Mouse (Mus musculus): Measurements from ENCODE around the gene Pex7. TPM values are rescaled to one million over a fixed set of nuclear protein-coding genes. Genes with fewer than 3 reads are reported as not detected.
A peak's percentile ranks its signal among the peaks of the same experiment; 100 is the strongest.

Pex7 gene
- polyA plus RNA-seq, 1 experiment from 2014 or later: 39.1 TPM

DNA sequence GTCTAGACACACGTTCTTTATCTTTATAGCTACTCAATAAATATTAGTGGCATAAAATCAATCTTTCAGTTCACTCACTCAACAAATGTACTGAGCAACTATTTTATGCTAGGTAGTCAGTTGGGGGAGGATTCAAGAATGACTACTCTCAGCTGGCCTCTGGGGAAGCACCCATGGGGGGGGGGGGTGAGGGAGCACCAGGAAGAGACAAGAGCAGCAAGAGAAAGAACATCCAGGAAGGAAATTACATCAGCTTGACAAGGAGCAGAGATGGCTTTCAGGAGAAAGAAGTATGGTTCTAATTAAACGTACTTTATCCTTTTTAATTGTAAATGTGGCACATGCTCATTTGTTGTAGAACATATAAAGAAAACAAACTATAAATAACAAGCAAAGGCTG, 53.9 kb downstream of the Pex7 start:
- no peaks in the 10 kb centered on the region for H3K36me3 ChIP-seq (ENCODE audit: insufficient read depth, low read length)
- H3K4me2 ChIP-seq (replicated peaks; ENCODE audit: low read depth, low read length): no peak overlapping the region
- 33% methylated on average over 2 of the region's 2 CpGs for WGBS
- H3K4me3 ChIP-seq (ENCODE audit: low read length): no peak overlapping the region
- no peak for ATAC-seq (ENCODE audit: low FRiP score, low TSS enrichment)
- peaks cover 25% of the 10 kb centered on the region for H3K4me1 ChIP-seq (ENCODE audit: insufficient read depth, low read length)
- H3K27me3 ChIP-seq (ENCODE audit: insufficient read depth, low read length): peaks cover 56% of the 10 kb centered on the region
- no peak overlapping the region for H3K9ac ChIP-seq (replicated peaks; ENCODE audit: low read length)
- no peaks in the 10 kb centered on the region for H3K9me3 ChIP-seq (ENCODE audit: low read length)
- H3K27ac ChIP-seq (ENCODE audit: low read length): no peak overlapping the region

DNA sequence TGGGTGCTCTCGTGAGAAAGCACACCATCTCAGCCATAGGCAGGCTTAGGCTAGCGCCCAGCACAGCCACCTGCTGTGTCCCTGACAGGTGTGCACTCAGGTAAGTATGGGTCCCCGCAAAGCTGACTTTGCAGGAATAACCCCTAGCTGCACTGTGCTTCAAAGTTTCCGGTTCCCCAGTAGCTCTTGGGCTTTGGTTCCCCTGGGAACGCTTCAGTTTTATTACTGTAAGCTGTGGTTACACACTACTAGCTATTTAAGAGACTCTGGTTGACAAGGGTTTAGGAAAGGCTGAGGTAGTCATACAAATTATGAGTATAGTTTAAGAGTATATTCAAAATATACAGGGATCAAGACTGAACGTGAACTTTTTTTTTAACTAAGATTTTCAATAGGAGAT, 54.7 kb downstream of the Pex7 start:
- 30% methylated on average over 6 of the region's 6 CpGs for WGBS
- H3K27me3 ChIP-seq (ENCODE audit: insufficient read depth, low read length): peaks cover 60% of the 10 kb centered on the region
- no peaks in the 10 kb centered on the region for H3K36me3 ChIP-seq (ENCODE audit: insufficient read depth, low read length)
- no peaks in the 10 kb centered on the region for H3K9me3 ChIP-seq (ENCODE audit: low read length)
- H3K4me2 ChIP-seq (replicated peaks; ENCODE audit: low read depth, low read length): no peak overlapping the region
- H3K9ac ChIP-seq (replicated peaks; ENCODE audit: low read length): no peak overlapping the region
- H3K4me1 ChIP-seq (ENCODE audit: insufficient read depth, low read length): peaks cover 25% of the 10 kb centered on the region
- H3K4me3 ChIP-seq (ENCODE audit: low read length): no peak overlapping the region
- ATAC-seq (ENCODE audit: low FRiP score, low TSS enrichment): no peak
- no peak overlapping the region for H3K27ac ChIP-seq (ENCODE audit: low read length)

DNA sequence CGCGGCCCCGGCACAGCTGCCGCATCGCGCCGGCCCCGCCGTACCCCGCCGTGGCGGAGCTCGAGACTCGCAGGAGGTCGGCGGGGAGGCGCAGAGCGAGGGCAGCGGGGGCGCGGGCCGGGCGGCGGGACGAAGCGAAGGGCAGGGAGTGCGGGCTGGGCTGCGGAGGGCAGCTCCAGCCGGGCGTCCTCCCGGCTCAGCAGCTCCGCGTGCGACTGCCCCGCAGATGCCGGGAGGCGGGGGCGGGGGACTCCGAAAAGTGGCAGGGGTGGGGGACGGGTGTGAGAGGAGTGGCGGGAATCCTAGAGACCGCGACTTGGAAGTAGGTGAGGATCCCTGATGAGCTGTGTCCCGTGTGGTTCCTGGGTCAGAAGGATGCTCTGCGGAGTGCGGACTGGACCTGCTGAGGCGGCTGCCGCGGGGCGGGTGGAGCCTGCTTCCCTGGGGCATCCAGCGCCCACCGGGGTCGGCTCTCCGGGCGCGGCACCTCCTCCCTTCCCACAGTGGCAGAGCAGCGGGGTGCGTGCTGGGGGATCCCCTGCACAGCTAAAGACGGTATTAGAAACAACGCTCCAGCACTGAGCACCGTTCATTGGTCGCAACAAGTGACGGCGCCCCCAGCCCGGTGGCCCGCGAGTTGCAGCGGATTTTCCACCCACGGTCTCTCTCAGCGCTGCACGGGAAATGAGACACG, 56.3 kb downstream of the Pex7 start, which contains the start of gene Slc35d3:
Gene Slc35d3 (minus strand): TSS at position 462 of the 694 bp plus-strand sequence.
- H3K27ac ChIP-seq (ENCODE audit: low read length): no peak within 1 kb of the TSS
- peaks cover 25% of the 10 kb centered on the region for H3K4me1 ChIP-seq (ENCODE audit: insufficient read depth, low read length)
- peaks cover 63% of the 10 kb centered on the region for H3K27me3 ChIP-seq (ENCODE audit: insufficient read depth, low read length)
- H3K9ac ChIP-seq (replicated peaks; ENCODE audit: low read length): peak within 1 kb of the TSS; percentile 60
- H3K4me3 ChIP-seq (ENCODE audit: low read length): peak within 1 kb of the TSS; percentile 59
- WGBS: under 1% methylated on average over 46 of the region's 72 CpGs
- H3K36me3 ChIP-seq (ENCODE audit: insufficient read depth, low read length): no peaks in the 10 kb centered on the region
- peak within 1 kb of the TSS; percentile 99 for H3K4me2 ChIP-seq (replicated peaks; ENCODE audit: low read depth, low read length)
- ATAC-seq (ENCODE audit: low FRiP score, low TSS enrichment): peak; percentile 33; the same call in 1 of the 2 replicates
- no peaks in the 10 kb centered on the region for H3K9me3 ChIP-seq (ENCODE audit: low read length)

DNA sequence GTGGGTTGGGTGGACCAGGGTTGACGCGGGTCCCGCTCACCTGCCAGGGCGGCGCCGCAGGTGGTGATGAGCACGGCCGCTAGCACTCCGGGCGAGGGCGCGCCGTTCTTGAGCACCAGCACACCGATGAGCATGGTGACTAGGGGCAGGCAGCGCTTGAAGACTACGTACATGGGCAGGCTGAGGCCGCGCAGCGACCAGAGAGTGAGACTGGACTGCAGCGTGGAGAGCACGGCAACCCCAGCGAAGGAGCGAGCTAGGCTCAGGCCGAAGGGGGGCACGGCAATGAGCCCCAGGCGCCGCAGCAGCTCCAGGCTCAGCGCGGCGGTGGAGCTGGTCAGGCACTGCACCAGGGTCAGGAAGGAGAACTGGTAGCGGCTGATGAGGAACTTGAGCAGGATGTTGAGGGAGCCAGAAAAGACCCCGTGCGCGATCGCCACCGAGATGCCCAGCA, 56.9 kb downstream of the Pex7 start:
- peak overlapping the region; percentile 60 for H3K9ac ChIP-seq (replicated peaks; ENCODE audit: low read length)
- no peaks in the 10 kb centered on the region for H3K36me3 ChIP-seq (ENCODE audit: insufficient read depth, low read length)
- under 1% methylated on average over 34 of the region's 36 CpGs for WGBS
- no peaks in the 10 kb centered on the region for H3K9me3 ChIP-seq (ENCODE audit: low read length)
- H3K4me2 ChIP-seq (replicated peaks; ENCODE audit: low read depth, low read length): peak overlapping the region; percentile 99
- H3K4me3 ChIP-seq (ENCODE audit: low read length): peak overlapping the region; percentile 59
- peaks cover 63% of the 10 kb centered on the region for H3K27me3 ChIP-seq (ENCODE audit: insufficient read depth, low read length)
- H3K27ac ChIP-seq (ENCODE audit: low read length): no peak overlapping the region
- ATAC-seq (ENCODE audit: low FRiP score, low TSS enrichment): peak; percentile 55; the same call in 1 of the 2 replicates
- H3K4me1 ChIP-seq (ENCODE audit: insufficient read depth, low read length): peaks cover 25% of the 10 kb centered on the region

DNA sequence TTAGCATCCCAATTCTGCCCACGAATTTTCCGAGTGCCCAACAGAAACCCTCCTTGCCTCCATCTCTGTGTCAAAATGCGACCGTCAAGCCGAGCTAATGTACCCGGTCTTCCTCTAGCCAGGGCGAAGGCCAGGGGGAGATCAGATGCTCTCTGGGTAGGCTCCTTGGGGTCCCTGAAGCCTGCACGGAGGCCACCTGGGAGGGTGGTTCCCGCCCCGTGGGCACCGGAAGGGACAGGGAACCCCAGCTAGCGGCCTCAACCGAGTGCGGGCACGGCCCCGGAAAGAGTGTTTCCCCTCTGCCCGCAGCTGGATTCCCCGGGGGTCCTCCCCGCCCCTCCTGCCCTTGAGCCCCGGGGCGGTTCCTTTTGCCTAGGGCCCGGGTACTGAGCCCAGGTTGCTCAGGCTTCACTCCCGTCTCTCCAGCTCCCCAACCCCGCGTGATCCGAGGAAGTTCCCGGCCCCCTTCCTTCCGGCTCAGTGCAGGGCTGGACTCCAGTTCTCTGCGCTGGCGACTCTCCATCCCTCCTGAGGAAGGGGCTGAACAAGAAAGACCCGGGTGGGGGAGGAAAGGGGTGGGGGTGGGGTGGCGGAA, 57.6 kb downstream of the Pex7 start:
- H3K27me3 ChIP-seq (ENCODE audit: insufficient read depth, low read length): peaks cover 63% of the 10 kb centered on the region
- H3K4me1 ChIP-seq (ENCODE audit: insufficient read depth, low read length): peaks cover 25% of the 10 kb centered on the region
- ATAC-seq (ENCODE audit: low FRiP score, low TSS enrichment): peak; percentile 72
- WGBS: 0% methylated on average over 32 of the region's 32 CpGs
- peak overlapping the region; percentile 60 for H3K9ac ChIP-seq (replicated peaks; ENCODE audit: low read length)
- no peaks in the 10 kb centered on the region for H3K36me3 ChIP-seq (ENCODE audit: insufficient read depth, low read length)
- peak overlapping the region; percentile 59 for H3K4me3 ChIP-seq (ENCODE audit: low read length)
- peak overlapping the region; percentile 99 for H3K4me2 ChIP-seq (replicated peaks; ENCODE audit: low read depth, low read length)
- H3K9me3 ChIP-seq (ENCODE audit: low read length): no peaks in the 10 kb centered on the region
- H3K27ac ChIP-seq (ENCODE audit: low read length): no peak overlapping the region

DNA sequence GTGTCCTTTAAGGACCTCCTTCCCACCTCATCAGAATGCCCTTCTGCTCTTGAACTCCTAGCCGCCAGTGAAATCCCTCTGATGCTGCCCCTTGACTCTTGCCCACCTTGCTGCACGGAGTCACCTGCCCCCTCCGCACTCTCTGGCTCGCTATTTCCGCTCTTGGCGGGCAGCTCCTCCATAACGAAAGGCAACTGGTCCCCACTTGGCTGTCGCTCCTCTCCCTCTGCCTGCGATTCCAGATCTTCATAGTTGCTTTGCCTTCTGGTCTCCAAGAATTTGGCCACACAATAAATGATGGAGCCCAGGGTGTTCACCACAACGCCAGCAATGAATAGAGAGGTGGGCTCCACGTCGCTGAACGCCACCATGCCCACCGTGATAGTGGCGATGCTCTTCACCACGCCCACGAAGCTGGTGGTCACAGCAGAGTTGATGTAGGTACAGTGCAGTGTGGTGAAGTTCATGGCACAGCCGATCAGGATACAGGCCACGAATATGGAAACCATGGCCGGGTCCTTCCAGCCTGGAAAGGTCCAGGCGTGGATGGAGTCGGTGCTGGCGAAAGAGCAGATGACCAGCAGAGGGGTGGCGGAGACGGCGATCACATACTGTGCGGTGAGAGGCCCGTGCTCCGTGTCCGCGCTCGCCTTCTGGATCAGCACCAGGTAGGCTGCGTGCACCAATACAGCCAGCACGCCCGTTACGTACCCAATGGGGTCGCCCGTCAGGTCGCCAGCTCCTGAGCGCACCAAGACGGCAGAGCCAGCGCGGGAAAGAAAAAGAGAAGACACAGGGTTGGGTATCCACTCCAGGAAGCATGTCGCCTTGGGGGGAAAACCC, 58.3 kb downstream of the Pex7 start:
- 7% methylated on average over 44 of the region's 44 CpGs for WGBS
- Histone ChIP-seq H3K4me3 (ENCODE audit: low read length) (peak overlapping the region; percentile 59), H3K4me2 (replicated peaks; ENCODE audit: low read depth, low read length) (peak overlapping the region; percentile 99), H3K36me3 (ENCODE audit: insufficient read depth, low read length) (no peaks in the 10 kb centered on the region), H3K27ac (ENCODE audit: low read length) (no peak overlapping the region), H3K9ac (replicated peaks; ENCODE audit: low read length) (no peak overlapping the region), H3K9me3 (ENCODE audit: low read length) (no peaks in the 10 kb centered on the region), H3K27me3 (ENCODE audit: insufficient read depth, low read length) (peaks cover 59% of the 10 kb centered on the region), H3K4me1 (ENCODE audit: insufficient read depth, low read length) (peaks cover 25% of the 10 kb centered on the region)
- peak; percentile 24; the same call in 1 of the 2 replicates for ATAC-seq (ENCODE audit: low FRiP score, low TSS enrichment)

DNA sequence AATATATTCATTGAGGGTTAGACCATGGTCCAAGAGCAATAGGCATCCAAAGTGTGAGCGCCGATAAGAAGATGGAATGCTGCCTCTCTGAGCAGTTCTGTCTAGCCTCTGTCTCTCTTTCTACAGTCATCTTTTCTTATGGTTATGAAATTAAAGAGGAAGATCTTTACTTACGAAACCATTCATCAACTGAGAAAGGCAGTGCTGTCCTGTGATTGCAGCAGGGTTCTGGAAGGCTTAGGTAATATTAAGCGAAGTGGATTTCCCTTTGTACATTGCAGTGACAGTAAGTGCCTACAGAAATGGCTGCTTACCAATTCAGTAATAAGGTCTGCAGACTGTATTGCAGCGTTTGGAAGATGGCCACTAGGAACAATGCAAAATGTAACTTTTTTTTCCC, 67.7 kb downstream of the Pex7 start:
- Histone ChIP-seq H3K4me3 (ENCODE audit: low read length) (no peak overlapping the region), H3K36me3 (ENCODE audit: insufficient read depth, low read length) (no peaks in the 10 kb centered on the region), H3K9me3 (ENCODE audit: low read length) (peaks cover 4% of the 10 kb centered on the region; the same call in 1 of the 2 replicates), H3K4me2 (replicated peaks; ENCODE audit: low read depth, low read length) (no peak overlapping the region), H3K27me3 (ENCODE audit: insufficient read depth, low read length) (no peaks in the 10 kb centered on the region), H3K4me1 (ENCODE audit: insufficient read depth, low read length) (no peaks in the 10 kb centered on the region), H3K9ac (replicated peaks; ENCODE audit: low read length) (no peak overlapping the region), H3K27ac (ENCODE audit: low read length) (no peak overlapping the region)
- no peak for ATAC-seq (ENCODE audit: low FRiP score, low TSS enrichment)
- WGBS: 93% methylated on average over 5 of the region's 5 CpGs

DNA sequence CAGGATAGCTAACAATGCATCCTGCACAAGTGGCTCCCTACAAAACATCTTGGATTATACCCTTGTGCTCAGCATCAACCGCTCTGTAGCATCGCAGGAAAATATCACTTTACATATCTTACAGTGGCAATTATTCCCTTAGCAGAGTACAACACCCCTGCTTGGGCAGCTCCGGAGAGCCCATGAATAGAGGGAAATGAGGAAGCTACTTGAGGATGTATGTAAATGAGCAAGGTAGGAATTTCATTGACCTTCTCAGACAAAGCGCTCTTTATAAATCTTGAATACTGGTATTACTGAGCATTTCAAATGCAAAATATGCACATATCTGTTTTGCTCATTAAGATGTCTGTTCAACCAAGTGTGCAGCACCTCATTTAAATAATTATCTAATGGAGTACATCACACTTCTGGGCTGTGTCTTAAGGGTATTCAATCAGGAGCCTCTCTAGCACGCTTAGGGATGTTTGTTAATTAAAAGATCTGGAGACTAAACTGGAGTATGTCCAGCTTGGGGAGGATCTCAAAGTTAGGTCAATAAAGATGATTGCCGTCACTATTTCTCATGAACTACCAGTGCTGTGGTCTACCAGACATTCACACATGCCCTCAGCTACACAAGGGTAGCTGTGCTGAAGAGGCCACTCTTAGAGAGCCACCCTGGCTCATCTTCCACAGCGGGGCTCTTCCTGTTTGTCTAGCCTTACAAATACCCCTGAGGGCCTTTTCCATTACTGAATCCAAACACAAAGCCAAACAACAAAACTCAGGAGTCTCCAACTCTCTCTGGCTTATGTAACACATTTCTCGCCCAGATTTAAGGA, 71.4 kb downstream of the Pex7 start:
- no peaks in the 10 kb centered on the region for H3K9me3 ChIP-seq (ENCODE audit: low read length)
- H3K27me3 ChIP-seq (ENCODE audit: insufficient read depth, low read length): no peaks in the 10 kb centered on the region
- no peak overlapping the region for H3K27ac ChIP-seq (ENCODE audit: low read length)
- ATAC-seq (ENCODE audit: low FRiP score, low TSS enrichment): no peak
- WGBS: 84% methylated on average over 8 of the region's 8 CpGs
- H3K4me2 ChIP-seq (replicated peaks; ENCODE audit: low read depth, low read length): no peak overlapping the region
- no peaks in the 10 kb centered on the region for H3K36me3 ChIP-seq (ENCODE audit: insufficient read depth, low read length)
- H3K4me1 ChIP-seq (ENCODE audit: insufficient read depth, low read length): no peaks in the 10 kb centered on the region
- H3K9ac ChIP-seq (replicated peaks; ENCODE audit: low read length): no peak overlapping the region
- no peak overlapping the region for H3K4me3 ChIP-seq (ENCODE audit: low read length)

DNA sequence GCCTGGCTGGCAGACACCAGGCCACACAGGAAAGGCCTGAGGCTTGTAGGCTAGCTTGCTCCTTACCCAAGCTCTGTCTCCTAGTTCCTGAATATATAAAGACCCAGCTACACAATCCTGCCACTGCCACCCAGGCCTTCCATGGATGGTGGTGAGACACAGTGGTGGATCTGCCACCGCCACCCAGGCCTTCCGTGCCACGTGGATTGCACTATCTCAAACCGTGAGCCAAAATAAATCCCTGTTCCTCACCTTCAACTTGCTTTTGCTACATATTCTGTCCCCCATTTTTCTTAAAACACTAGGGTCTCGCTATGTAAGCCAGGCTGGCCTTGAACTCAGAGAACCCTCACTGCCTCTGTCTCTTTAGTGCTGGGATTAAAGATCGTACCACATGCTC, 73.3 kb downstream of the Pex7 start:
- H3K4me3 ChIP-seq (ENCODE audit: low read length): no peak overlapping the region
- 95% methylated on average over 6 of the region's 6 CpGs for WGBS
- H3K4me1 ChIP-seq (ENCODE audit: insufficient read depth, low read length): no peaks in the 10 kb centered on the region
- H3K9me3 ChIP-seq (ENCODE audit: low read length): no peaks in the 10 kb centered on the region
- H3K4me2 ChIP-seq (replicated peaks; ENCODE audit: low read depth, low read length): no peak overlapping the region
- H3K36me3 ChIP-seq (ENCODE audit: insufficient read depth, low read length): no peaks in the 10 kb centered on the region
- no peak overlapping the region for H3K27ac ChIP-seq (ENCODE audit: low read length)
- no peak for ATAC-seq (ENCODE audit: low FRiP score, low TSS enrichment)
- no peaks in the 10 kb centered on the region for H3K27me3 ChIP-seq (ENCODE audit: insufficient read depth, low read length)
- no peak overlapping the region for H3K9ac ChIP-seq (replicated peaks; ENCODE audit: low read length)
